ENCODE assay signal across 28 mouse cellular contexts in genomic region chr9:73449216-73449615, GRCm38 (mm10).
DNase-seq lines count a peak whose midpoint lies in the region; ATAC-seq and TF ChIP-seq lines count a peak whose summit lies in the region.
"Had no signal": no experiment of that assay in that cellular context is flagged by ENCODE, and none has a peak within 500 bp of the region (broad histone marks: within the 10 kb centered on the region; RNA-seq: fewer than 3 reads in every experiment).

No protein-coding gene starts in this region.

- DNase-seq in forebrain, postnatal 0 days: no peak
- DNase-seq in forebrain, embryonic 14.5 days (ENCODE audit: low spot score): no peak
- no peak for DNase-seq in left cerebral cortex, adult 2 months (ENCODE audit: extremely low spot score in 1 of 2, low spot score in 2 of 2)
- no peak for DNase-seq in left cerebral cortex, adult 11 months (ENCODE audit: low spot score)
- DNase-seq in R1 (ENCODE audit: low read depth, low spot score): peak; percentile 56
- no peak for DNase-seq in yolk sac, embryonic 10.5 days (ENCODE audit: low spot score)
- DNase-seq: adrenal gland, postnatal 25 days; cerebellum, adult 9-10 months; cerebellum, postnatal 36 days; gastrocnemius, postnatal 36 days; heart, adult 18-20 months; heart, postnatal 4 days; kidney, adult 9 months; kidney, postnatal 25 days; lung, postnatal 10 days; right cerebral cortex, postnatal 25 days; spleen, adult 18-20 months; thymus, postnatal 14 days had no signal

- ATAC-seq in forebrain, postnatal 0 days: no peak
- ATAC-seq in forebrain, embryonic 14.5 days: no peak
- ATAC-seq in hindbrain, embryonic 12.5 days (ENCODE audit: low FRiP score): no peak
- ATAC-seq: forebrain, embryonic 13.5 days; intestine, embryonic 16.5 days; midbrain, embryonic 13.5 days had no signal

- H3K27me3 ChIP-seq in forebrain, postnatal 0 days (ENCODE audit: insufficient read depth, low read length): no peaks in the 10 kb centered on the region
- no peaks in the 10 kb centered on the region for H3K27me3 ChIP-seq in forebrain, embryonic 14.5 days (replicated peaks; ENCODE audit: control insufficient read depth, insufficient read depth, low read length)
- H3K27me3 ChIP-seq in E14TG2a.4 (ENCODE audit: insufficient read depth, low read length): no peaks in the 10 kb centered on the region
- H3K27me3 ChIP-seq in hindbrain, embryonic 12.5 days: no peaks in the 10 kb centered on the region
- H3K27me3 ChIP-seq: forebrain, embryonic 13.5 days; heart, embryonic 12.5 days; hindbrain, embryonic 15.5 days; limb, embryonic 12.5 days; midbrain, embryonic 13.5 days; neural tube, embryonic 15.5 days had no signal

- H3K27ac ChIP-seq in forebrain, postnatal 0 days (ENCODE audit: low read depth, low read length): no peak overlapping the region
- H3K27ac ChIP-seq in forebrain, embryonic 14.5 days (ENCODE audit: low read depth, low read length): no peak overlapping the region
- H3K27ac ChIP-seq in left cerebral cortex, adult 2 months: no peak overlapping the region
- no peak overlapping the region for H3K27ac ChIP-seq in hindbrain, embryonic 12.5 days
- H3K27ac ChIP-seq: forebrain, embryonic 13.5 days; hindbrain, embryonic 15.5 days; limb, embryonic 12.5 days; macrophage; midbrain, embryonic 13.5 days; neural tube, embryonic 15.5 days had no signal

- H3K36me3 ChIP-seq in forebrain, postnatal 0 days (ENCODE audit: insufficient read depth): no peaks in the 10 kb centered on the region
- H3K36me3 ChIP-seq in forebrain, embryonic 14.5 days (ENCODE audit: control insufficient read depth, insufficient read depth, low read length): no peaks in the 10 kb centered on the region
- H3K36me3 ChIP-seq in E14TG2a.4 (ENCODE audit: insufficient read depth, low read length): no peaks in the 10 kb centered on the region
- H3K36me3 ChIP-seq in hindbrain, embryonic 12.5 days: no peaks in the 10 kb centered on the region
- H3K36me3 ChIP-seq: heart, embryonic 12.5 days; hindbrain, embryonic 15.5 days; limb, embryonic 12.5 days; midbrain, embryonic 13.5 days; neural tube, embryonic 15.5 days had no signal

- H3K4me1 ChIP-seq in forebrain, postnatal 0 days (ENCODE audit: insufficient read depth): no peaks in the 10 kb centered on the region
- no peaks in the 10 kb centered on the region for H3K4me1 ChIP-seq in forebrain, embryonic 14.5 days (ENCODE audit: control insufficient read depth, insufficient read depth, low read length)
- no peaks in the 10 kb centered on the region for H3K4me1 ChIP-seq in E14TG2a.4 (replicated peaks; ENCODE audit: low read depth, low read length)
- no peaks in the 10 kb centered on the region for H3K4me1 ChIP-seq in hindbrain, embryonic 12.5 days
- H3K4me1 ChIP-seq: forebrain, embryonic 13.5 days; heart, embryonic 12.5 days; hindbrain, embryonic 15.5 days; limb, embryonic 12.5 days; neural tube, embryonic 15.5 days had no signal

- no peak overlapping the region for H3K4me2 ChIP-seq in forebrain, postnatal 0 days (ENCODE audit: low read depth)
- H3K4me2 ChIP-seq in forebrain, embryonic 14.5 days (ENCODE audit: low read length): no peak overlapping the region
- no peak overlapping the region for H3K4me2 ChIP-seq in hindbrain, embryonic 12.5 days (replicated peaks)
- H3K4me2 ChIP-seq: forebrain, embryonic 13.5 days; heart, embryonic 12.5 days; hindbrain, embryonic 15.5 days; limb, embryonic 12.5 days; midbrain, embryonic 13.5 days; neural tube, embryonic 15.5 days had no signal

- H3K9ac ChIP-seq in forebrain, postnatal 0 days: no peak overlapping the region
- H3K9ac ChIP-seq in forebrain, embryonic 14.5 days (ENCODE audit: low read length): no peak overlapping the region
- no peak overlapping the region for H3K9ac ChIP-seq in hindbrain, embryonic 12.5 days
- H3K9ac ChIP-seq: forebrain, embryonic 13.5 days; heart, embryonic 12.5 days; hindbrain, embryonic 15.5 days; limb, embryonic 12.5 days; midbrain, embryonic 13.5 days; neural tube, embryonic 15.5 days had no signal

- 0 out of 2 replicates have a peak, but pooled peaks have one; percentile 14 for TF ChIP-seq CTCF in forebrain, postnatal 0 days (IDR thresholded peaks at IDR 0.05; ENCODE audit: low read depth)
- TF ChIP-seq CTCF in left cerebral cortex, adult 2 months (IDR thresholded peaks at IDR 0.05): peak; percentile 4
- TF ChIP-seq CTCF in E14TG2a.4 (conservative IDR thresholded peaks at IDR 0.05; ENCODE audit: low read length): peak; percentile 63

- H3K4me3 ChIP-seq in forebrain, postnatal 0 days (ENCODE audit: low read depth, low read length): no peak overlapping the region
- no peak overlapping the region for H3K4me3 ChIP-seq in forebrain, embryonic 14.5 days (ENCODE audit: low read depth, low read length)
- no peak overlapping the region for H3K4me3 ChIP-seq in left cerebral cortex, adult 2 months
- no peak overlapping the region for H3K4me3 ChIP-seq in E14TG2a.4 (replicated peaks; ENCODE audit: low read length)
- H3K4me3 ChIP-seq in hindbrain, embryonic 12.5 days: no peak overlapping the region
- H3K4me3 ChIP-seq: forebrain, embryonic 13.5 days; heart, embryonic 12.5 days; hindbrain, embryonic 15.5 days; limb, embryonic 12.5 days; midbrain, embryonic 13.5 days; neural tube, embryonic 15.5 days had no signal

- intact Hi-C loops in left cerebral cortex, adult 2 months (cut with DNase I): no loop called here

- no peaks in the 10 kb centered on the region for H3K9me3 ChIP-seq in forebrain, postnatal 0 days (ENCODE audit: low read length)
- no peaks in the 10 kb centered on the region for H3K9me3 ChIP-seq in forebrain, embryonic 14.5 days (replicated peaks; ENCODE audit: control insufficient read depth, low read length)
- H3K9me3 ChIP-seq in E14TG2a.4 (ENCODE audit: low read length): no peaks in the 10 kb centered on the region
- H3K9me3 ChIP-seq in hindbrain, embryonic 12.5 days (replicated peaks): no peaks in the 10 kb centered on the region
- H3K9me3 ChIP-seq: forebrain, embryonic 13.5 days; heart, embryonic 12.5 days; hindbrain, embryonic 15.5 days; limb, embryonic 12.5 days; midbrain, embryonic 13.5 days; neural tube, embryonic 15.5 days had no signal

Comparison
In these comparisons a context has a peak if more than half of its experiments do, and no peak if none do; other contexts are left out.
1. CTCF ChIP-seq: peak in every context shown above with its lines; median percentile 63 in E14TG2a.4; 14 in forebrain, postnatal 0 days; 4 in left cerebral cortex, adult 2 months.